8 mouse cellular contexts compared by ENCODE assay signal in genomic region chr5:114130698-114131520, GRCm38 (mm10). TPM values are rescaled to one million over a fixed set of nuclear protein-coding genes. Genes with fewer than 3 reads are reported as not detected.
DNase-seq lines count a peak whose midpoint lies in the region; ATAC-seq lines count a peak whose summit lies in the region.

No protein-coding gene starts in this region.

- no peaks in the 10 kb centered on the region for H3K27me3 ChIP-seq in heart, embryonic 14.5 days (ENCODE audit: control insufficient read depth, insufficient read depth, low read length)
- H3K27me3 ChIP-seq in liver, embryonic 12.5 days (replicated peaks) = no peaks in the 10 kb centered on the region
- no peaks in the 10 kb centered on the region for H3K27me3 ChIP-seq in splenic B cell, adult 2 months (ENCODE audit: control insufficient read depth, insufficient read depth, low read length, poor library complexity, severe bottlenecking)

- H3K9ac ChIP-seq in heart, embryonic 14.5 days (ENCODE audit: low read length) = peak overlapping the region; percentile 78
- H3K9ac ChIP-seq in liver, embryonic 12.5 days = peak overlapping the region; percentile 75

- H3K4me1 ChIP-seq in heart, embryonic 14.5 days (ENCODE audit: control insufficient read depth in 2 of 2, insufficient read depth in 2 of 2, low read length in 2 of 2) = peaks cover 21 to 44% of the 10 kb centered on the region in 2 experiments
- peaks cover 82% of the 10 kb centered on the region for H3K4me1 ChIP-seq in liver, embryonic 12.5 days

- WGBS in heart, embryonic 14.5 days = under 1% methylated on average over 87 of the region's 87 CpGs
- under 1% methylated on average over 87 of the region's 87 CpGs for WGBS in liver, embryonic 12.5 days (ENCODE audit: insufficient replicate concordance)

- DNase-seq in CD8-positive naive resting alpha-beta T cell, adult 2 months (ENCODE audit: low read depth in 2 of 2, low spot score in 2 of 2) = peak; percentile 90 to 93
- DNase-seq in c-Kit-negative CD71-positive TER-119-positive erythroid progenitor cells, embryonic 14.5 days (ENCODE audit: low read depth, low spot score) = peak; percentile 84
- DNase-seq in fibroblast of lung, adult 2 months (ENCODE audit: low read depth) = peak; percentile 69
- peak; percentile 95 for DNase-seq in kidney, postnatal 14 days
- DNase-seq in naive thymus-derived CD4-positive, alpha-beta T cell, adult 2 months (ENCODE audit: low read depth) = peak; percentile 97
- peak; percentile 94 for DNase-seq in splenic B cell, adult 2 months (ENCODE audit: low read depth, low spot score)

- H3K27ac ChIP-seq in heart, embryonic 14.5 days (replicated peaks in 1 of 2; ENCODE audit: control insufficient read depth in 1 of 2, insufficient read depth in 1 of 2, low read depth in 2 of 2, low read length in 2 of 2) = peak overlapping the region; percentile 79 to 89
- H3K27ac ChIP-seq in liver, embryonic 12.5 days = peak overlapping the region; percentile 67

- ATAC-seq in heart, embryonic 14.5 days (ENCODE audit: insufficient number of reproducible peaks, insufficient read depth, low FRiP score, low read depth) = peak; percentile 92
- peak; percentile 93 for ATAC-seq in liver, embryonic 12.5 days

- H3K4me3 ChIP-seq in heart, embryonic 14.5 days (ENCODE audit: control insufficient read depth in 1 of 2, insufficient read depth in 1 of 2, low read depth in 1 of 2, low read length in 2 of 2) = peak overlapping the region; percentile 64 to 85
- H3K4me3 ChIP-seq in liver, embryonic 12.5 days = peak overlapping the region; percentile 74

- no peaks in the 10 kb centered on the region for H3K9me3 ChIP-seq in heart, embryonic 14.5 days (ENCODE audit: control insufficient read depth, low read length)
- no peaks in the 10 kb centered on the region for H3K9me3 ChIP-seq in liver, embryonic 12.5 days (replicated peaks)

- H3K36me3 ChIP-seq in heart, embryonic 14.5 days (ENCODE audit: control insufficient read depth, insufficient read depth, low read length) = peaks cover 7% of the 10 kb centered on the region
- peaks cover 28% of the 10 kb centered on the region for H3K36me3 ChIP-seq in liver, embryonic 12.5 days
- no peaks in the 10 kb centered on the region for H3K36me3 ChIP-seq in splenic B cell, adult 2 months (ENCODE audit: control insufficient read depth, insufficient read depth, low read length, poor library complexity, severe bottlenecking)

- peak overlapping the region; percentile 99 for H3K4me2 ChIP-seq in heart, embryonic 14.5 days (ENCODE audit: low read length)
- peak overlapping the region; percentile 99 for H3K4me2 ChIP-seq in liver, embryonic 12.5 days

RNA-seq across cellular contexts. Expression of gene Ung, which starts 0.7 kb away (rescaled TPM):
- polyA plus RNA-seq in heart, embryonic 14.5 days (2014; fragmentation: Nextera tagmentation; extraction: Ambion mirVana) = 28.3 and 34.1 TPM in 2 replicates
- 40.1 and 40.7 TPM in 2 replicates for polyA plus RNA-seq in liver, embryonic 12.5 days (2016; fragmentation: Nextera tagmentation; extraction: Ambion mirVana)

RNA-seq across cellular contexts. Expression of gene Alkbh2, which starts 2.9 kb away (rescaled TPM):
- 9.1 and 9.8 TPM in 2 replicates for polyA plus RNA-seq in heart, embryonic 14.5 days (2014; fragmentation: Nextera tagmentation; extraction: Ambion mirVana)
- 8.2 and 8.8 TPM in 2 replicates for polyA plus RNA-seq in liver, embryonic 12.5 days (2016; fragmentation: Nextera tagmentation; extraction: Ambion mirVana)

RNA-seq across cellular contexts. Expression of gene Acacb, which starts 15.4 kb away (rescaled TPM):
- 12.1 and 13.7 TPM in 2 replicates for polyA plus RNA-seq in heart, embryonic 14.5 days (2014; fragmentation: Nextera tagmentation; extraction: Ambion mirVana)
- polyA plus RNA-seq in liver, embryonic 12.5 days (2016; fragmentation: Nextera tagmentation; extraction: Ambion mirVana) = 0.60 and 0.70 TPM in 2 replicates

RNA-seq across cellular contexts. Expression of gene Svop, which starts 39.5 kb away (rescaled TPM):
- 0.11 TPM in 1 of 2 replicates, not detected in the other for polyA plus RNA-seq in heart, embryonic 14.5 days (2014; fragmentation: Nextera tagmentation; extraction: Ambion mirVana)
- polyA plus RNA-seq in liver, embryonic 12.5 days (2016; fragmentation: Nextera tagmentation; extraction: Ambion mirVana) = not detected in 2 replicates

Comparison
In these comparisons a context has a peak if more than half of its experiments do, and no peak if none do; other contexts are left out.
1. Peak in every context shown above with its lines: DNase-seq, ATAC-seq, H3K4me3 ChIP-seq and H3K27ac ChIP-seq.